Mouse (Mus musculus): Measurements from ENCODE around the gene Olfr699. TPM values are rescaled to one million over a fixed set of nuclear protein-coding genes. Genes with fewer than 3 reads are reported as not detected.
"Not testable (repeated sequence)": the region's sequence is repeated elsewhere in the genome, so short reads cannot be mapped to it uniquely, and the experiment has no call there.

The Olfr699 gene
- total RNA-seq (2021), result not detected
- long read RNA-seq, experiment 1, result 0 reads
- long read RNA-seq, experiment 2, result 0 reads

DNA sequence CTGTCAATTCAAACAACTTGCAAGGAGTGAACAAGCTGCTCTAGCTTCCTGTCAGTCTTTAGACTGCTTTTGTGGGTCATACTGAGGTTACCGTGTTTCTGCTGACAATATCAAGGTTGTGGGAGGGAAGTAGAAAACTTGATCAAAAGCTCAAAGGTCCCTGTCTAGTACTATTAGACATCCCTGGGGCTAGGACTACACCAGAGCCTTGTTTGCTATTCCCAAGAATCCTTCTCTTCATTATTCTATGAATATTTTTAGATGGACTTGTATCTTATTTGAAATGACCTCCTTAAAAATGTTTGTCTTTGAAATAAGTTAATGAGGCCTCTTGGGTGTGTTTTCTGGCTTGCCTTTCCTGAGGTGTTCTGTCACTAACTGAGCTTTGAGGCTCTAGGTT, at the start of gene Olfr699:
TSS of gene Olfr699 (minus strand) at position 101 of the 400 bp plus-strand sequence.
- no peak for DNase-seq

DNA sequence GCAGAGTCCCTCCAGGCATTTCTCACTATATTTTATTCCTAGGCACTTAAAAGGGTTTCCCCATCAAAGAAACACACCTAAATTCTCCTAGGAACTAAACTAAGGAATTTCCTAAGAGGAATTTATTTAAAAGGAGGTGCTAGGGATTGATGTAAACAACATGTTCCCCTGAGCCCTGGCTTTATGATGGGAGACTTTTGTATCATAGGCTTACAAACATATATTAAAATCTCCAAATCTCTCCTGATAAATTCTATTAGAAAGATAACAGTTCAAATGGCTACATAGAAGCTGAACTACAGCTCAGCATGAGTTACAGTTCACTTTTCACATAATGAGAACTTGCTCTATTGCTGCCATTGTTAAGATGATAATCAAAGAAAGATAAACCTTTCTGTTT, 40.8 kb upstream of the Olfr699 start, which contains the start of gene Olfr702:
TSS of gene Olfr702 (minus strand) at position 101 of the 400 bp plus-strand sequence.
- no peak for DNase-seq

DNA sequence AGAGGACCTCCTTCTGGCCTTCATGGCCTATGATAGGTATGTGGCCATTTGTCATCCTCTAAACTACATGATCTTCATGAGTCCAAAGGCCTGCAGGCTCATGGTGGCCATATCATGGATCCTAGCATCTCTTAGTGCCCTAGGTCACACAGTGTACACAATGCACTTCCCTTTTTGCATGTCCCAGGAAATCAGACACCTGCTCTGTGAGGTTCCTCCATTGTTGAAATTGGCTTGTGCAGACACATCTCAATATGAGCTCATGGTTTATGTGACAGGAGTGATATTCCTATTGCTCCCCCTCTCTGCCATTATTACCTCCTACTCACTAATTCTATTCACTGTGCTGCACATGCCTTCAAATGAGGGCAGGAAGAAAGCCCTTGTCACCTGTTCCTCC, 25.4 kb upstream of the Olfr699 start:
- no peak for DNase-seq

DNA sequence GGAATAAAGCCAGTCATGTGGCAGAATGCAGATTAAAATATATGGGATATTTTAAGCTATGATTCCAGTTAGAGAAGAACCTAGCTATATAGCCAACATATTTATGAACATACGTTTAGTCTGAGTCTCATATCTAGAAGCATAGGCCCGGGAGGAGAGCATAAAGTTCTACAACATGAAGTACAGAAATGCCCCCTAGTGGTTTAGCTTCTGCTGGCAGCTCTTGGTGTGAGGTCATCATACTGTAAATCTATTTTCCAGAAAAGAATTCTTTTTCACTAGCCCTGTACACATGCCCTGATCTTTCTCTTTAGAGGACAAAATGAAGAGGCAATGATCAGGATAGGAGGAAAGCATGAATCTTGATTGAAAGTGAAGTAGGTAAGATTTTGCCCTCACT, 22.8 kb upstream of the Olfr699 start:
- no peak for DNase-seq

DNA sequence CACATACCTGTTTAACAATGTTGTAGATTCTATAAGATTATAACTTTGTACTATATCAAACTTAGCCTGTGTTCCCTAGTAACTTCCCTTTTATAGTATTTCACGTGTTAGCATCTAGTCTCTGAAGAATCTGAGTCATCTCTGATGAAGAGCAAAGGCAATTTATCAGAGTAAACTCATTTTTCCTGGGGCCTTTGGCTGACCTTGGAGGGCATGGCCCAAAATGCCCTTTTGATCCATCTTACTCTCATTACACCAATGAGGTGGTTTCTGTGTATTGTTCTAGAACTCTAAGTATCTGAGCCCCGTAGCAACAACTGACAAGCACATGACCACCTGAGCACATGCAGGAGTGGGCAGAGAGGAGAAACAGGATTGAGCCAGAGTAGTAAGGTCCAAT, 20.8 kb upstream of the Olfr699 start, which contains the start of gene Olfr701:
TSS of gene Olfr701 (plus strand) at position 301 of the 400 bp plus-strand sequence.
- DNase-seq, result no peak

DNA sequence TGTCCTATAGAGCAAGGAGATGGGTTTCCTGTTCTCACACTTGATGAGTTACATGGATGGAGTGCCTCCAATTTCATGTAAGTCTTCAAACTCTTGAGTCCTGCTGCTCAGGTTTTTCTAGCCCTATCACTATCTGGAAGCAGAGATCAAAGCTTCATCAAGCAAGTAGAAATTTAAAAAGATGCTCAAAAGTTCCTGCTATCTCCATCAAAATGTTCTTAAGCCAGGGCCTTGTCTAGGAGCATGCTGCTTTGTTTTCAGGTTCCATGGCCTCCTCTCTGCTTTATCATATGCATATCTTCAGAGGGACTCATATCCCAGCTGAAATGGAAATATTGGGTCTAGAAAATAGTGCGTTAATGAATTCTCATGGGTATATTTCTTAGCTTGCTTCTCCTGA, 15.7 kb upstream of the Olfr699 start, which contains the start of gene Olfr700:
TSS of gene Olfr700 (minus strand) at position 101 of the 400 bp plus-strand sequence.
- no peak for DNase-seq

DNA sequence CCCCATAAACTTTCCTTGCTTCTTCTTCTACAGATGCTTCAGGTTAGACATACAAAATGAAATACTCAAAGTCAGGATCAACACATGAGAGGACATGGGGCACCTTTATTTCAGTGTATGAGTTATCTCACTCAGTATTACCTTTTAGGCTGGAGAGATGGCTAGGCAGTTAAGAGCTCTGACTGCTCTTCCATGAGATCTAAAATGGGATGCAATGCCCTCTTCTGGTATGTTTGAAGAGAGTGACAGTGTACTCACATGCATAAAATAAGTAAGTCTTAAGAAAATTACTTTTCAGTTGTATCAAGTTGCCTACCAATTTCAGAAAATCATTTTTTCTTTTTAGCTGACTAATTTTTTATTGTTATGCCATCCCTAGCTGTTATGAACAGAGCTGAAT, 4.7 kb downstream of the Olfr699 start:
- no peak for DNase-seq

DNA sequence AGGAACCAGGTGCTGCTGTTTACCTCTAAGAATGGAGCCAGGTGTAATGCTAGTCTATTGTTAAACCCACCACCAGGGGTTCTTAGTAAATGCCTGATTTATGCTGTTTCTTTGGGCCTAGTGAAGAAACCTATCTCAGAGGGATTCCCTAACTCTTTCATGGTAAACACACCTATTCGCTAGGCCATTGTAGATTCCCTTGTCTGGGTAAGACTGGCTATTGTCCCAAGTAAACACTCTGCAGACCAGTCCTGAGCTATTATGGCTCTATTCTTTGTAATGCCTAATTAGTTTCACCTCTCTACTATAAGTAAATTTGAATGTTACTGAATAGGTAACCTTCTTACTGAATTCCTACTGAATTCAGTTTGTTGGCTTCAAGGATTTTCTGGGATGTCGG, 32.0 kb downstream of the Olfr699 start:
- not testable (repeated sequence) for DNase-seq

DNA sequence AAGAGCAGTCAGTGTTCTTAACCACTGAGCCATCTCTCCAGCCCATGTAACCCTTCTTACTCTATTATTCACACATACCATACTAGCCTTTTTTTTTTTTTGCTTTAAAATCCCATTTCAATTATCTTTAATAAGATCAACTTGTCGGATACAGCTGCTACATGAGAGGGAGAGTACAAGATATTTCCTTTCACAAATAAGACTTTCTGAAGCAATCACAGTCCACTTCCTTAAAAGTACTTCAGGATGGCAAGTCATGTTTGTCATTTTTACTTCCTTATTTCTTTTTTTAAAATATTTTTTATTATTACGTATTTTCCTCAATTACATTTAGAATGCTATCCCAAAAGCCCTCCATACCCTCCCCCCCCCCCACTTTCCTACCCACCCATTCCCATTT, 34.2 kb downstream of the Olfr699 start:
- DNase-seq, result no peak

DNA sequence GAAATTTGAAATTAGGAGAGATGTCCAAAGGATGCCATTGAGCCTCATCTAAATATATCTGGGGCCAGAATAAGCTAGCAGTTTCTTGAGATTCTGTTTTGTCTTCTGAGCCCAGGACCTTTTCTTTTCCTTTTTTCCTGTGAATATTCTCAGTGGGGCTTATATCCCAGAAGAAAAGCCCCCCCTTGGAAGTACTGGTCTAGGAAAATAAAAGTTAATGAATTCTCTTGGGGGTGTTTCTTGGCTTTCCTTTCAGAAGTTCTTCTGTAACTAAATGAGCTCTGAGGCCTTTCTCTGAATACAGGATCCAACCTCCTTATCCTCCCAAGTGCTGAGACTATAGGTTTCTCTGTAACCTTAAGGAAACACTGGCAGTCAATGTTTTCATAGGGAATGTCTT, 37.7 kb downstream of the Olfr699 start, which contains the start of gene Olfr698:
TSS of gene Olfr698 (minus strand) at position 101 of the 400 bp plus-strand sequence.
- no peak for DNase-seq

DNA sequence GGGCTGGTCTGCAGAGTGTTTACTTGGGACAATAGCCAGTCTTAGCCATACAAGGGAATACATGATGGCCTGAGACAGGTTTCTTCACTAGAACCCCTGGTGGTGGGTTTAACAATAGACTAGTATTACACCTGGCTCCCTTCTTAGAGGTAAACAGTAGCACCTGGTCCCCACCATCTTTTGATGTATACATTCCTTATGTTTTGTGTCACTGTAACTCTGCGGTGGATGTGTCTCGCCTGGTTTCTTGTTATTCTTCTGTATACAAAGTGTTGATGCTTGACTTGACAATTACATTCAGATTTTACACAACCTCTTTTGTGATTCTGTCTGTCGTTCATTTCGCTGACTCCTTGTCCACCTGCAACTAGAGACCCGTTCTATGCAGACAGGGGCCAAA, 47.2 kb downstream of the Olfr699 start:
- DNase-seq, result no peak

DNA sequence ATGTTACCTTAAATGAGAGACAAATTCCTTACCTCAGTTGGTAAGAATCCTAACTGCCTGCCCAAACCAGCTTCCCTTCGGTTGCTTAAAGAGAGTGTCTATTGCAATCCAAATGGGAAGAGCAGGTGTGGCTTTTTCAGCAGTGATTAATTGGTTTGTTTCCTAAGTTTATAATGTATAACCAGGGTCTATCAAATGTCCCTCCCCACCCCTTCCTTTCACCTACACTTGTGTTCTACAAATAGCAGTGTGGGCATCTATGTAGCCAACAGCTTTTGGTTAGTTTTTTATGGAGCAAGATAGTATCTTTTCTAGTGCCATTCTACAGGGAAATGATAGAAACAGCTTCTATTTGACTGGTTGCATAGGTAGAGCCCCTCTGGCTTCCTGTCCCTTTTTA, 50.7 kb downstream of the Olfr699 start, which contains the start of gene Olfr697:
TSS of gene Olfr697 (minus strand) at position 101 of the 400 bp plus-strand sequence.
- no peak for DNase-seq

Other genes starting within 250 kb of the Olfr699 start
- gene Olfr693, start 112.6 kb downstream of the Olfr699 start, total RNA-seq (2021), result not detected
- gene Olfr694, start 101.4 kb downstream of the Olfr699 start, total RNA-seq (2021), result not detected
- gene Olfr695, start 76.8 kb downstream of the Olfr699 start, total RNA-seq (2021), result not detected
- gene Olfr697, start 50.8 kb downstream of the Olfr699 start, total RNA-seq (2021), result not detected
- gene Olfr698, start 37.8 kb downstream of the Olfr699 start, total RNA-seq (2021), result not detected
- not detected for gene Olfr700, start 15.6 kb upstream of the Olfr699 start, total RNA-seq (2021)
- gene Olfr701, start 20.9 kb upstream of the Olfr699 start, total RNA-seq (2021), result not detected
- gene Olfr702, start 40.7 kb upstream of the Olfr699 start, total RNA-seq (2021), result not detected
- not detected for gene Olfr703, start 50.2 kb upstream of the Olfr699 start, total RNA-seq (2021)
- gene Olfr704, start 70.0 kb upstream of the Olfr699 start, total RNA-seq (2021), result not detected
- not detected for gene Olfr705, start 83.7 kb upstream of the Olfr699 start, total RNA-seq (2021)
- not detected for gene Olfr706, start 95.0 kb upstream of the Olfr699 start, total RNA-seq (2021)
- not detected for gene Olfr707, start 108.0 kb upstream of the Olfr699 start, total RNA-seq (2021)
- not detected for gene Olfr1532-ps1, start 114.8 kb upstream of the Olfr699 start, total RNA-seq (2021)
- gene Olfr709-ps1, start 139.0 kb upstream of the Olfr699 start, total RNA-seq (2021), result under 1 TPM in 1 of 2 experiments, not detected in 1; 0.09 TPM
- not detected for gene Olfr710, start 155.1 kb upstream of the Olfr699 start, total RNA-seq (2021)
- gene Olfr6, start 170.7 kb upstream of the Olfr699 start, total RNA-seq (2021), result under 1 TPM in 1 of 2 experiments, not detected in 1; 0.21 TPM
- not detected for gene Olfr711, start 182.3 kb upstream of the Olfr699 start, total RNA-seq (2021)
- gene Olfr2, start 212.9 kb upstream of the Olfr699 start, total RNA-seq (2021), result not detected
- not detected for gene Olfr713, start 238.0 kb upstream of the Olfr699 start, total RNA-seq (2021)